Mouse (Mus musculus): ENCODE results near the gene Tet3. TPM values are rescaled to one million over a fixed set of nuclear protein-coding genes. Genes with fewer than 3 reads are reported as not detected.

Gene Tet3
- polyA plus RNA-seq, 1 experiment from 2014 or later: 66.1 TPM

- WGBS: 84% methylated on average over 15 of the region's 15 CpGs
- no peak overlapping the region for H3K4me2 ChIP-seq (replicated peaks)
- H3K4me3 ChIP-seq (replicated peaks): no peak overlapping the region
- H3K27me3 ChIP-seq: no peaks in the 10 kb centered on the region
- no peak overlapping the region for H3K27ac ChIP-seq (replicated peaks)
- no peak for ATAC-seq (ENCODE audit: insufficient number of reproducible peaks, low FRiP score, low TSS enrichment, low read depth)
- no peaks in the 10 kb centered on the region for H3K9me3 ChIP-seq (replicated peaks)
- H3K36me3 ChIP-seq: peaks cover 49% of the 10 kb centered on the region
- H3K9ac ChIP-seq: no peak overlapping the region
- H3K4me1 ChIP-seq: peaks cover 24% of the 10 kb centered on the region
Observed at GRCm38 (mm10) chr6:83395544-83396229, 63.2 kb downstream of the Tet3 start.

- H3K27ac ChIP-seq (replicated peaks): peak overlapping the region; percentile 48; the same call in 1 of the 2 replicates
- H3K27me3 ChIP-seq: no peaks in the 10 kb centered on the region
- H3K4me3 ChIP-seq (replicated peaks): no peak overlapping the region
- H3K9ac ChIP-seq: no peak overlapping the region
- WGBS: 94% methylated on average over 4 of the region's 4 CpGs
- ATAC-seq (ENCODE audit: insufficient number of reproducible peaks, low FRiP score, low TSS enrichment, low read depth): no peak
- peaks cover 25% of the 10 kb centered on the region for H3K4me1 ChIP-seq
- H3K4me2 ChIP-seq (replicated peaks): no peak overlapping the region
- H3K36me3 ChIP-seq: peaks cover 49% of the 10 kb centered on the region
- no peaks in the 10 kb centered on the region for H3K9me3 ChIP-seq (replicated peaks)
Observed at GRCm38 (mm10) chr6:83394122-83394521, 64.8 kb downstream of the Tet3 start.

GRCm38 (mm10) chr6:83392166-83392780 lies 66.6 kb downstream of the Tet3 start:
- WGBS: 64% methylated on average over 8 of the region's 8 CpGs
- no peak for ATAC-seq (ENCODE audit: insufficient number of reproducible peaks, low FRiP score, low TSS enrichment, low read depth)
- Histone ChIP-seq H3K27me3 (no peaks in the 10 kb centered on the region), H3K4me3 (replicated peaks) (no peak overlapping the region), H3K4me2 (replicated peaks) (no peak overlapping the region), H3K4me1 (peaks cover 25% of the 10 kb centered on the region), H3K9ac (no peak overlapping the region), H3K9me3 (replicated peaks) (no peaks in the 10 kb centered on the region), H3K27ac (replicated peaks) (peak overlapping the region; percentile 70), H3K36me3 (peaks cover 37% of the 10 kb centered on the region)

- Histone ChIP-seq H3K9ac (no peak overlapping the region), H3K4me1 (peaks cover 6% of the 10 kb centered on the region; the same call in 1 of the 2 replicates), H3K27ac (replicated peaks) (no peak overlapping the region), H3K9me3 (replicated peaks) (no peaks in the 10 kb centered on the region), H3K4me3 (replicated peaks) (no peak overlapping the region), H3K36me3 (peaks cover 31% of the 10 kb centered on the region), H3K27me3 (no peaks in the 10 kb centered on the region), H3K4me2 (replicated peaks) (no peak overlapping the region)
- WGBS: 87% methylated on average over 9 of the region's 9 CpGs
- ATAC-seq (ENCODE audit: insufficient number of reproducible peaks, low FRiP score, low TSS enrichment, low read depth): no peak
Observed at GRCm38 (mm10) chr6:83385569-83386090, 73.3 kb downstream of the Tet3 start.

GRCm38 (mm10) chr6:83381510-83382491 lies 77.1 kb downstream of the Tet3 start:
- H3K4me3 ChIP-seq (replicated peaks): no peak overlapping the region
- no peak overlapping the region for H3K27ac ChIP-seq (replicated peaks)
- no peak for ATAC-seq (ENCODE audit: insufficient number of reproducible peaks, low FRiP score, low TSS enrichment, low read depth)
- no peak overlapping the region for H3K4me2 ChIP-seq (replicated peaks)
- H3K36me3 ChIP-seq: peaks cover 69% of the 10 kb centered on the region
- no peaks in the 10 kb centered on the region for H3K9me3 ChIP-seq (replicated peaks)
- no peaks in the 10 kb centered on the region for H3K27me3 ChIP-seq
- no peak overlapping the region for H3K9ac ChIP-seq
- 81% methylated on average over 10 of the region's 10 CpGs for WGBS
- no peaks in the 10 kb centered on the region for H3K4me1 ChIP-seq

GRCm38 (mm10) chr6:83373704-83374300 lies 85.1 kb downstream of the Tet3 start:
- Histone ChIP-seq H3K4me3 (replicated peaks) (no peak overlapping the region), H3K27ac (replicated peaks) (no peak overlapping the region), H3K4me2 (replicated peaks) (no peak overlapping the region), H3K27me3 (no peaks in the 10 kb centered on the region), H3K4me1 (no peaks in the 10 kb centered on the region), H3K36me3 (peaks cover 100% of the 10 kb centered on the region), H3K9ac (no peak overlapping the region), H3K9me3 (replicated peaks) (no peaks in the 10 kb centered on the region)
- no peak for ATAC-seq (ENCODE audit: insufficient number of reproducible peaks, low FRiP score, low TSS enrichment, low read depth)
- WGBS: 87% methylated on average over 9 of the region's 9 CpGs

- 85% methylated on average over 3 of the region's 3 CpGs for WGBS
- peaks cover 98% of the 10 kb centered on the region for H3K36me3 ChIP-seq
- no peak for ATAC-seq (ENCODE audit: insufficient number of reproducible peaks, low FRiP score, low TSS enrichment, low read depth)
- no peaks in the 10 kb centered on the region for H3K4me1 ChIP-seq
- H3K4me2 ChIP-seq (replicated peaks): no peak overlapping the region
- no peak overlapping the region for H3K27ac ChIP-seq (replicated peaks)
- no peak overlapping the region for H3K9ac ChIP-seq
- no peaks in the 10 kb centered on the region for H3K9me3 ChIP-seq (replicated peaks)
- no peaks in the 10 kb centered on the region for H3K27me3 ChIP-seq
- H3K4me3 ChIP-seq (replicated peaks): no peak overlapping the region
Observed at GRCm38 (mm10) chr6:83371350-83371749, 87.5 kb downstream of the Tet3 start.

- Histone ChIP-seq H3K4me1 (no peaks in the 10 kb centered on the region), H3K4me3 (replicated peaks) (no peak overlapping the region), H3K4me2 (replicated peaks) (no peak overlapping the region), H3K27me3 (no peaks in the 10 kb centered on the region), H3K9ac (no peak overlapping the region), H3K27ac (replicated peaks) (no peak overlapping the region), H3K36me3 (peaks cover 94% of the 10 kb centered on the region), H3K9me3 (replicated peaks) (no peaks in the 10 kb centered on the region)
- 87% methylated on average over 21 of the region's 21 CpGs for WGBS
- no peak for ATAC-seq (ENCODE audit: insufficient number of reproducible peaks, low FRiP score, low TSS enrichment, low read depth)
Observed at GRCm38 (mm10) chr6:83370316-83370965, 88.4 kb downstream of the Tet3 start.

- no peak overlapping the region for H3K9ac ChIP-seq
- H3K27me3 ChIP-seq: no peaks in the 10 kb centered on the region
- H3K36me3 ChIP-seq: peaks cover 49% of the 10 kb centered on the region
- no peaks in the 10 kb centered on the region for H3K9me3 ChIP-seq (replicated peaks)
- no peak overlapping the region for H3K27ac ChIP-seq (replicated peaks)
- 86% methylated on average over 12 of the region's 12 CpGs for WGBS
- ATAC-seq (ENCODE audit: insufficient number of reproducible peaks, low FRiP score, low TSS enrichment, low read depth): no peak
- no peak overlapping the region for H3K4me3 ChIP-seq (replicated peaks)
- H3K4me1 ChIP-seq: no peaks in the 10 kb centered on the region
- no peak overlapping the region for H3K4me2 ChIP-seq (replicated peaks)
Observed at GRCm38 (mm10) chr6:83363075-83363474, 95.8 kb downstream of the Tet3 start.

- H3K9me3 ChIP-seq (replicated peaks): no peaks in the 10 kb centered on the region
- no peak overlapping the region for H3K27ac ChIP-seq (replicated peaks)
- H3K36me3 ChIP-seq: peaks cover 43% of the 10 kb centered on the region
- no peak for ATAC-seq (ENCODE audit: insufficient number of reproducible peaks, low FRiP score, low TSS enrichment, low read depth)
- no peaks in the 10 kb centered on the region for H3K4me1 ChIP-seq
- 62% methylated on average over 11 of the region's 11 CpGs for WGBS
- no peak overlapping the region for H3K4me3 ChIP-seq (replicated peaks)
- H3K4me2 ChIP-seq (replicated peaks): no peak overlapping the region
- no peak overlapping the region for H3K9ac ChIP-seq
- no peaks in the 10 kb centered on the region for H3K27me3 ChIP-seq
Observed at GRCm38 (mm10) chr6:83361523-83362248, 97.2 kb downstream of the Tet3 start.
